Mouse (Mus musculus) intestine, embryonic 16.5 days (tissue): Measurements from ENCODE around the gene Pard3b. TPM values are rescaled to one million over a fixed set of nuclear protein-coding genes. Genes with fewer than 3 reads are reported as not detected.

Experiments
- ATAC-seq: fragments of 200-750 bp; cut with Nextera tagmentation; 2 replicates; pipeline ENCODE4 v1.8.0; 2017; ENCODE audit warnings: moderate TSS enrichment, moderate library complexity
- H3K27ac ChIP-seq: fragments of 300-500 bp; sonication (generic); 2 replicates; pipeline ENCODE4 v1.5.1; 2014; ENCODE audit warnings: mild to moderate bottlenecking, low read length
- H3K27me3 ChIP-seq: fragments of 300-500 bp; sonication (generic); replicated peaks from 2 replicates; pipeline ENCODE4 v1.6.1; 2014; ENCODE audit warnings: low read length, control low read depth, mixed read lengths; ENCODE audit not compliant: control insufficient read depth, insufficient read depth
- H3K36me3 ChIP-seq: fragments of 300-500 bp; sonication (generic); 2 replicates; pipeline ENCODE4 v1.6.1; 2014; ENCODE audit warnings: low read length, control low read depth; ENCODE audit not compliant: control insufficient read depth, insufficient read depth
- H3K4me1 ChIP-seq: fragments of 300-500 bp; sonication (generic); 2 replicates; pipeline ENCODE4 v1.6.1; 2014; ENCODE audit warnings: low read length, control low read depth, mixed read lengths; ENCODE audit not compliant: control insufficient read depth, insufficient read depth
- H3K4me2 ChIP-seq: fragments of 300-500 bp; sonication (generic); 2 replicates; pipeline ENCODE4 v1.6.1; 2014; ENCODE audit warnings: low read depth, low read length, control low read depth
- H3K4me3 ChIP-seq: fragments of 300-500 bp; sonication (generic); 2 replicates; pipeline ENCODE4 v1.5.1; 2014; ENCODE audit warnings: mild to moderate bottlenecking, low read length
- H3K9ac ChIP-seq: fragments of 300-500 bp; sonication (generic); 2 replicates; pipeline ENCODE4 v1.6.1; 2014; ENCODE audit warnings: low read depth, low read length
- H3K9me3 ChIP-seq: fragments of 300-500 bp; sonication (generic); 2 replicates; pipeline ENCODE4 v1.6.1; 2016; ENCODE audit warnings: low read length, control low read depth; ENCODE audit not compliant: control insufficient read depth
- WGBS: fragments of 180-500 bp; shearing (Covaris S2); extraction: QIAGEN DNeasy Blood & Tissue Kit; methylation state at CpG from one replicate; pipeline ENCODE4 v1.1.7; 2014; 5-methylcytosine and 5-hydroxymethylcytosine counted together
- polyA plus RNA-seq: library from polyadenylated mRNA; unstranded; fragments of >200 nt; fragmentation: Nextera tagmentation; extraction: Ambion mirVana; gene quantifications from 2 replicates; pipeline ENCODE4 v1.2.1, GENCODE M21; 2015

Pard3b gene
- polyA plus RNA-seq, 1 experiment from 2014 or later: 22.3 TPM

- no peaks in the 10 kb centered on the region for H3K27me3 ChIP-seq
- no peak for ATAC-seq
- no peaks in the 10 kb centered on the region for H3K4me1 ChIP-seq
- H3K27ac ChIP-seq: no peak overlapping the region
- H3K4me3 ChIP-seq: no peak overlapping the region
- no peaks in the 10 kb centered on the region for H3K9me3 ChIP-seq
- peaks cover 3% of the 10 kb centered on the region; the same call in 1 of the 2 replicates for H3K36me3 ChIP-seq
- H3K4me2 ChIP-seq: no peak overlapping the region
- H3K9ac ChIP-seq: no peak overlapping the region
- 95% methylated on average over 4 of the region's 4 CpGs for WGBS
Observed at GRCm38 (mm10) chr1:62348371-62348770, 709.7 kb downstream of the Pard3b start.

- Histone ChIP-seq H3K4me1 (no peaks in the 10 kb centered on the region), H3K4me3 (no peak overlapping the region), H3K4me2 (no peak overlapping the region), H3K9me3 (no peaks in the 10 kb centered on the region), H3K36me3 (no peaks in the 10 kb centered on the region), H3K9ac (no peak overlapping the region), H3K27me3 (no peaks in the 10 kb centered on the region), H3K27ac (no peak overlapping the region)
- ATAC-seq: no peak
- 55% methylated on average over 4 of the region's 4 CpGs for WGBS
Observed at GRCm38 (mm10) chr1:62355496-62355895, 716.9 kb downstream of the Pard3b start.

- Histone ChIP-seq H3K27me3 (no peaks in the 10 kb centered on the region), H3K4me3 (no peak overlapping the region), H3K9ac (no peak overlapping the region), H3K4me2 (no peak overlapping the region), H3K36me3 (no peaks in the 10 kb centered on the region), H3K9me3 (no peaks in the 10 kb centered on the region), H3K4me1 (no peaks in the 10 kb centered on the region), H3K27ac (no peak overlapping the region)
- WGBS: 66% methylated on average over 7 of the region's 7 CpGs
- ATAC-seq: no peak
Observed at GRCm38 (mm10) chr1:62374427-62375050, 735.9 kb downstream of the Pard3b start.

GRCm38 (mm10) chr1:62378335-62378734, 739.7 kb downstream of the Pard3b start:
- Histone ChIP-seq H3K36me3 (no peaks in the 10 kb centered on the region), H3K9me3 (no peaks in the 10 kb centered on the region), H3K4me3 (no peak overlapping the region), H3K9ac (no peak overlapping the region), H3K27ac (no peak overlapping the region), H3K4me1 (peaks cover 4% of the 10 kb centered on the region; the same call in 1 of the 2 replicates), H3K4me2 (no peak overlapping the region), H3K27me3 (no peaks in the 10 kb centered on the region)
- ATAC-seq: no peak
- whole genome bisulfite sequencing: 90% methylated on average over 4 of the region's 4 CpGs

- Histone ChIP-seq H3K9ac (no peak overlapping the region), H3K4me2 (no peak overlapping the region), H3K27ac (no peak overlapping the region), H3K4me1 (peaks cover 4% of the 10 kb centered on the region; the same call in 1 of the 2 replicates), H3K9me3 (no peaks in the 10 kb centered on the region), H3K36me3 (no peaks in the 10 kb centered on the region), H3K4me3 (no peak overlapping the region), H3K27me3 (no peaks in the 10 kb centered on the region)
- WGBS: 35% methylated on average over 14 of the region's 14 CpGs
- ATAC-seq: 0 out of 2 replicates have a peak, but pooled peaks have one; percentile 38
Observed at GRCm38 (mm10) chr1:62382807-62383514, 744.3 kb downstream of the Pard3b start.

GRCm38 (mm10) chr1:62384241-62384640, 745.6 kb downstream of the Pard3b start:
- no peak overlapping the region for H3K4me2 ChIP-seq
- no peaks in the 10 kb centered on the region for H3K9me3 ChIP-seq
- no peak overlapping the region for H3K4me3 ChIP-seq
- no peaks in the 10 kb centered on the region for H3K27me3 ChIP-seq
- H3K27ac ChIP-seq: no peak overlapping the region
- no peak for ATAC-seq
- no peak overlapping the region for H3K9ac ChIP-seq
- 87% methylated on average over 1 of the region's 1 CpGs for WGBS
- H3K4me1 ChIP-seq: peaks cover 4% of the 10 kb centered on the region; the same call in 1 of the 2 replicates
- no peaks in the 10 kb centered on the region for H3K36me3 ChIP-seq

GRCm38 (mm10) chr1:62388013-62388412, 749.4 kb downstream of the Pard3b start:
- no peak overlapping the region for H3K9ac ChIP-seq
- no peaks in the 10 kb centered on the region for H3K4me1 ChIP-seq
- H3K4me3 ChIP-seq: no peak overlapping the region
- H3K27me3 ChIP-seq: no peaks in the 10 kb centered on the region
- H3K4me2 ChIP-seq: no peak overlapping the region
- no peaks in the 10 kb centered on the region for H3K36me3 ChIP-seq
- peak; percentile 68 for ATAC-seq
- WGBS: 49% methylated on average over 4 of the region's 4 CpGs
- no peak overlapping the region for H3K27ac ChIP-seq
- no peaks in the 10 kb centered on the region for H3K9me3 ChIP-seq

- Histone ChIP-seq H3K4me1 (peaks cover 4% of the 10 kb centered on the region; the same call in 1 of the 2 replicates), H3K9ac (no peak overlapping the region), H3K36me3 (no peaks in the 10 kb centered on the region), H3K4me3 (no peak overlapping the region), H3K27ac (no peak overlapping the region), H3K27me3 (no peaks in the 10 kb centered on the region), H3K9me3 (no peaks in the 10 kb centered on the region), H3K4me2 (no peak overlapping the region)
- 40% methylated on average over 4 of the region's 4 CpGs for WGBS
- ATAC-seq: no peak
Observed at GRCm38 (mm10) chr1:62392863-62393262, 754.2 kb downstream of the Pard3b start.

GRCm38 (mm10) chr1:62394555-62394954, 755.9 kb downstream of the Pard3b start:
- Histone ChIP-seq H3K27ac (no peak overlapping the region), H3K4me1 (peaks cover 4% of the 10 kb centered on the region; the same call in 1 of the 2 replicates), H3K4me2 (no peak overlapping the region), H3K9me3 (no peaks in the 10 kb centered on the region), H3K36me3 (no peaks in the 10 kb centered on the region), H3K4me3 (no peak overlapping the region), H3K9ac (no peak overlapping the region), H3K27me3 (no peaks in the 10 kb centered on the region)
- WGBS: 92% methylated on average over 3 of the region's 3 CpGs
- ATAC-seq: no peak
